Mouse (Mus musculus) ES-E14 (cell line): ENCODE measurements around the gene Phc3.

Experiments used
- CHD2 ChIP-seq: IDR thresholded peaks from 2 replicates; pipeline ENCODE4 v1.6.1; 2014; ENCODE audit warnings: mild to moderate bottlenecking, low read depth, low read length, inconsistent platforms
- HCFC1 ChIP-seq: IDR thresholded peaks from 2 replicates; pipeline ENCODE4 v1.6.1; 2012; ENCODE audit warnings: low read length, inconsistent platforms, borderline replicate concordance; ENCODE audit not compliant: insufficient read depth
- MAFK ChIP-seq: IDR thresholded peaks from 2 replicates; pipeline ENCODE4 v1.6.1; 2014; ENCODE audit warnings: mild to moderate bottlenecking, low read depth, low read length, inconsistent platforms; ENCODE audit not compliant: insufficient read depth
- ZC3H11A ChIP-seq: IDR thresholded peaks from 2 replicates; pipeline ENCODE4 v1.6.1; 2012; ENCODE audit warnings: low read depth, mild to moderate bottlenecking, inconsistent platforms, low read length, borderline replicate concordance
- ZNF384 ChIP-seq: IDR thresholded peaks from 2 replicates; pipeline ENCODE4 v1.6.1; 2012; ENCODE audit warnings: low read depth, low read length, inconsistent platforms

DNA sequence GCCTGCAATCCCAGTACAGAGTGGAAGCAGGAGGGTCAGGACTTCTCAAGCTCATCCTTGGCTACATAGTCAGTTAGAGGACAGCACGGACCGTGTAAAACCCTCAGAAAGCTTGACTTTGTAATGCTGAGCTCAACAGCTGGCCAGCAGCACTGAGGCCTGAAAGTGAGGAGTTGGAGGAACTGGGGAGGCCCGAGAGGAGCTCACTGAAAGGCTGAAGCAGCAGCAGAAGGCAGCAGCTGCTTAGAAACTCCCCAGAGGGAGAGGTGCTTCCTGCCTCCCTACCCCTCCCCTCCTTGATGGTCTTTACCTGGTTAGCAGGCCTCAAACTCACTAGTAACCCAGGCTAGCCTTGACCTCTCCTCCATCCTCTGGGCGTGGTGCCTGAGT, 30.8 kb upstream of the Phc3 start:
- TF ChIP-seq ZNF384 = no peak
- no peak for TF ChIP-seq HCFC1
- TF ChIP-seq MAFK = no peak
- TF ChIP-seq CHD2 = no peak
- TF ChIP-seq ZC3H11A = no peak
